Mouse (Mus musculus) thymus, postnatal 36 days (tissue): ENCODE data around the gene 3110009E18Rik.

Experiments used
- DNase-seq, 2 experiments: peaks; one replicate each; pipeline ENCODE4 v3.0.0; 2022; ENCODE audit warnings: mixed read lengths in 2 of 2

Gene 3110009E18Rik

GRCm38 (mm10) chr1:120197189-120197588, 76.2 kb downstream of the 3110009E18Rik start:
- peak; percentile 68 to 69 for DNase-seq

DNA sequence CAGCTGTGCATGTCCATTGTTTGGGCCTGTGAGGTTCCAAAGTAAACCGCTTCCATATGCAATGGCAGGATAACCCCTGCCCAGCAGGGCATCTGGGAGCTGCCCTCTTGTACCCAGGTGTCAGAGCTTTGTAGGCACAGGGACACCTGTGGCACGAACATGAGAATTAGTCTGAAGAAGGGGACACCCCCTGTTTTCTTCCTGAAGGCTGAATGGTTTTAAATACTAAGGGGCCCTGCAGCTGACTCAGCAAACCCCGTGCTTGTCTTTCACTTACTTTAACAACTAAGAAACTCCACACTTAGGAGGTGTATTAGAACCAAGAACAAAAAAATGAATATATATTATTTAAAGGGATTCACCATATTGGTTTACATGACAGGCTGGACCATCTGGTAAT, 77.2 kb downstream of the 3110009E18Rik start:
- no peak for DNase-seq

DNA sequence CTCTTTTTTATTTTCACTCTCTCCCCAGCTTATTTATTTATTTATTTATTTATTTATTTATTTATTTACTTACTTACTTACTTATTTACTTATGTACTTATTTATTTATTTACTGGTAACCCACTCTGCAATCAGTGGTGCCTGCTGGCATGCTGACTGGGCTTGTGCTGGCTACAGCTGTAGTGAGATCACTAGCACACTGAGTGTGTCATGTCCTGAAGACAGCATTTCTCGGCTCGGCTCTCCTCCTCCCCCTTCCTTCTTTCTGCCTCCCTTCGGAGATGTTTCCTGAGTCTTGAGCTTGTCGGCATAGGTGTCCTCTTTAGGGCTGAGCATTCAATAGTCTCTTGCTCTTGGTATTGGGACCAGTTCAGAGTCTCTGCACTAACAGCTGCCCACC, 78.0 kb downstream of the 3110009E18Rik start:
- no peak for DNase-seq

DNA sequence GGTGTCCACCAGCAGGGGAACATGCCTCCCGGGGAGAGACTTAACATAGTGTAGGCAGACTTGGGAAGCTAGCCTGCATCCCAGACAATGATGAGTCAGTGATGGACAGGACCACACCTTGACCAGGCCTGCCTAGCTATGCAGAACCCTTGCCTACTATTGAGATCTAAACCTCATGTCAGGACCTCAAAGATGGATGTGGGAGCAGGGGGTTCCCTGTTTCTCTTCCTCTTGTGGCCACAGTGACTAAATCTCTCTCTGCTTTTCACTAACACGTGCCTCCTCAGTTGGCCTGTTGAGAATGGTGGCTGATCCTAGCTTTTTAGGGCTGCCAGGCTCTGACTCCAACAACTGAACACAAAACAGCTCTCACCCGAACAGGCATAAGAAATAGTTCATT, 81.6 kb downstream of the 3110009E18Rik start:
- no peak for DNase-seq

DNA sequence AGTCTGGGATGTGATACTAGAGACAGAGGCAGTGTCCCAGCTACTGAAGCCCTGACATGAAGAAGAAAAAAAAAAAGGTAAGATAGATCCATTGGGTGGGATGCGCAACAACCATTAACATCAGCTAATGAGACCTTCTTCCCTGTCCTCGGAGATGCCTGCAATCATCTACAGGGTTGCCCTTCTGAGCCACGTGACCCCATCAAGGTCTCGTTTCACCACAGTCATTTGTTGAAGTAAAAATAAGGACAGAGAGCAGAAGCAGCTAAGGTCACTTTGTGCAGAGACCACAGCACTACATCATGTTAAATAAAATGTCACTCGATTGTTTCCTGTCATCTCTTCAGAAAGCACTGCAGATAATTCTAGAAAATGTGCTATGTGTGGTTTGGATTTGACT, 82.8 kb downstream of the 3110009E18Rik start:
- no peak for DNase-seq

- DNase-seq = no peak
Observed at GRCm38 (mm10) chr1:120204834-120205233, 83.8 kb downstream of the 3110009E18Rik start.

- DNase-seq = no peak
Observed at GRCm38 (mm10) chr1:120207568-120207967, 86.6 kb downstream of the 3110009E18Rik start.

DNA sequence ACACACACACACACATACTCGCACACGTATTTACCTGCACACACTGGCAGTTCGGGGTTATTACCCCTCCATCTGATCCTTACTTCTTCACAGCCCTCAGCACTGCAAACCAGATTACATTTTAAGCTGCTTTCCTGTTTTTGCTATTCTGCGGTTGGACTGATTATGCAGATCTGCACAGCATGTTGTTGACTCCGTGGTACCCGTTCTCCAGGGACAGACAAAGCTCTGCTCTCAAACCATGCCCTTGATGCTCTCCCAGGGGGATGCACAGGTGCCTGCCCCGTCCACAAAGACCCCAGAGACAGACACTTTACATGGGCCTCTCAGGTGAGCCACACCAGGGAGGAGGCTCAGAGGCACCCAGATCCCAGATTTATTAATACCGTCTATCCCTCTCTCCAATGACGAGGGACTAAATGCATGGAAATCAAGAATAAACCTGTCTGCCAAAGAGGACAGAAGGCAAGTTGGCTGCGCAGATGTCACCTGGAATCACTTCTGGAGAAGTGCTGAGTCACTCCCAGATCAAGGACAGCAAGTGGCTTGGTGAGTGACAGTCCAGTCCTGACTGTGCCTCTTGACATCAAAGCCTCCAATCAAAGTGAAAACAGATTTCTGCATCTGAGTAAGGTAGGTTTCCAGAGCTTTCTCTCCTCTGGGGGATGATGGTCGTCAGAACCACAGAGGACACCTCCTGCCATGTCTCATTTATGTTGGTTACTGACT, 87.7 kb downstream of the 3110009E18Rik start:
- no peak for DNase-seq

DNA sequence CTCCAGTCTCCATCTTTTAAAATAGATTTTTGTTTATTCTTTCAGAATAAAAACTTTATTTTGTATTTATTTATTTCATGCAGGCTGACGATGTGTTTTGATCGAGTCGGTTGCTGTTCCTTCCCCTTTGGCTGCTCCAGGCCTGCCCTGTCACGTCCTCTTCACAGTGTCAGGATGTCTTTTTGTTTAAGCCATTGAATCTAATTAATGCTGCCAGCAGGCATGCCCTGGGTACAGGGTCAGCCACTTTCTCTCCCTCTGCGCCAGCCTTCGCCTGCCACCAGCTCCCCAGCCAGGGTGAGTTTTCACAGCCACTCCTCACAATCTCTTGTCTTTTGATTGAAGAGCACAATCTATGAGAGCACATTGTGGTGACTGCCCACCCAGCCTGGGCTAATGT, 99.9 kb downstream of the 3110009E18Rik start:
- no peak for DNase-seq

DNA sequence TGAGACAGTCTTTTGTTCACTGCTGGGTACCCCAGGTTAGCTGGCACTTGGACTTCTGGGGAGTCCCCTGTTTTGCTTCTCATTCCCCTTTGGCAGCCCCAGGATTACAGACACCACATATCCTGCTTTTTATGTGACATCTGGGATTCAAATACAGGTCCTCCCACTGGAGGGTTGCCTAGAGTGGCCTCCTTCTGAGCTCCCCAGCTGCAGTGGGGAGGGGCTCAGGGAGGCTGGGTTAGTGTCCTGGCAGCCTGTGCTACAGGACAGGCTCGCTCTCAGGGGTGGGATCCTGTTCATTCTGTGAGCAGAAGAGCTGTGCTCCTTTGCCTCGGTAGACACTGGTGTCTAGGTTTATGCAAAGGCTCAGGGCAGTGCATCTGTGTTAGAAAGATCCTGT, 100.3 kb downstream of the 3110009E18Rik start:
- DNase-seq = no peak

GRCm38 (mm10) chr1:120223613-120224012, 102.6 kb downstream of the 3110009E18Rik start:
- DNase-seq = no peak

- no peak for DNase-seq
Observed at GRCm38 (mm10) chr1:120229723-120230471, 108.9 kb downstream of the 3110009E18Rik start.

DNA sequence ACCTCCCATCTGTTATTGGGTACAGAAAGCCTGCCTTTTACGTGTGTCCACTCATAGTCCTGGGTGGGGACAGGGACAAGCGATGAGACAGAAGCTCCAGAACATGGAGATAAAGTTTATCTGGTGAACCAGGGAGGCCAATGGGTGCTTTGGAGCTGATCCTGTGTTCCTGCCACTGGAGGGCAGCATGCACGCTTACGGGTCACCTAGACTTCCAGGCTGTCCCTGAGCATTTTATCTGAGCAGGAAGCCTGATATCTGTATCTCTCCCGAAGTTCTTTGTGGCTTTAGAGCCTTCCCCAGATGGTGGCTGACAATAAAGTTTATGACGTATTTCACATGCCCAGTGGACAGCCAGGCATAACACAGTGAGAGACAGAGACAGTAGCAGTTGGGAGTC, 110.3 kb downstream of the 3110009E18Rik start:
- DNase-seq = no peak

- DNase-seq = no peak
Observed at GRCm38 (mm10) chr1:120232170-120232569, 111.2 kb downstream of the 3110009E18Rik start.

- DNase-seq = no peak
Observed at GRCm38 (mm10) chr1:120235631-120236215, 114.7 kb downstream of the 3110009E18Rik start.

- no peak for DNase-seq
Observed at GRCm38 (mm10) chr1:120236424-120236823, 115.4 kb downstream of the 3110009E18Rik start.

GRCm38 (mm10) chr1:120237068-120237467, 116.1 kb downstream of the 3110009E18Rik start:
- no peak for DNase-seq
